Mouse (Mus musculus) liver, embryonic 13.5 days (tissue): ENCODE results near the gene Rab11fip4. TPM values are rescaled to one million over a fixed set of nuclear protein-coding genes. Genes with fewer than 3 reads are reported as not detected.
A peak's percentile ranks its signal among the peaks of the same experiment; 100 is the strongest.

Experiments used
- ATAC-seq: fragments of 200-750 bp; cut with Nextera tagmentation; 2 replicates; pipeline ENCODE4 v1.8.0; 2017; ENCODE audit warnings: low read depth, mild to moderate bottlenecking, moderate number of reproducible peaks, moderate library complexity
- DNase-seq: peaks from one replicate; pipeline ENCODE4 v3.0.0; 2022
- H3K27ac ChIP-seq: fragments of 300-500 bp; sonication (generic); 2 replicates; pipeline ENCODE4 v1.5.1; 2015; ENCODE audit warnings: moderate library complexity, mild to moderate bottlenecking, inconsistent platforms
- H3K27me3 ChIP-seq: fragments of 300-500 bp; sonication (generic); 2 replicates; pipeline ENCODE4 v1.6.1; 2015; ENCODE audit warnings: mild to moderate bottlenecking, inconsistent platforms
- H3K36me3 ChIP-seq: fragments of 300-500 bp; sonication (generic); 2 replicates; pipeline ENCODE4 v1.6.1; 2015; ENCODE audit warnings: mild to moderate bottlenecking, inconsistent platforms
- H3K4me1 ChIP-seq: fragments of 300-500 bp; sonication (generic); replicated peaks from 2 replicates; pipeline ENCODE4 v1.6.1; 2015; ENCODE audit warnings: inconsistent platforms
- H3K4me2 ChIP-seq: fragments of 300-500 bp; sonication (generic); 2 replicates; pipeline ENCODE4 v1.6.1; 2015; ENCODE audit warnings: inconsistent platforms, mild to moderate bottlenecking, moderate library complexity
- H3K4me3 ChIP-seq: fragments of 300-500 bp; sonication (generic); replicated peaks from 2 replicates; pipeline ENCODE4 v1.5.1; 2015; ENCODE audit warnings: mild to moderate bottlenecking, inconsistent platforms
- H3K9ac ChIP-seq: fragments of 300-500 bp; sonication (generic); 2 replicates; pipeline ENCODE4 v1.6.1; 2015; ENCODE audit warnings: mild to moderate bottlenecking, inconsistent platforms
- H3K9me3 ChIP-seq: fragments of 300-500 bp; sonication (generic); replicated peaks from 2 replicates; pipeline ENCODE4 v1.6.1; 2016; ENCODE audit warnings: inconsistent platforms
- WGBS: fragments of 180-500 bp; shearing (Covaris S2); methylation state at CpG from one replicate; pipeline ENCODE4 v1.1.7; 2015; ENCODE audit not compliant: insufficient replicate concordance; 5-methylcytosine and 5-hydroxymethylcytosine counted together
- polyA plus RNA-seq: library from polyadenylated mRNA; unstranded; fragments of >200 nt; fragmentation: Nextera tagmentation; extraction: Ambion mirVana; gene quantifications from 2 replicates; pipeline ENCODE4 v1.2.1, GENCODE M21; 2015

Gene Rab11fip4
- polyA plus RNA-seq, 1 experiment from 2014 or later, result 0.47 TPM

GRCm38 (mm10) chr11:79703452-79703851 is 112.4 kb downstream of the Rab11fip4 start:
- Histone ChIP-seq H3K9ac (peak overlapping the region; percentile 88), H3K36me3 (no peaks in the 10 kb centered on the region), H3K4me2 (peak overlapping the region; percentile 76), H3K9me3 (no peaks in the 10 kb centered on the region), H3K4me3 (peak overlapping the region; percentile 85), H3K27ac (peak overlapping the region; percentile 93), H3K27me3 (peaks cover 4% of the 10 kb centered on the region), H3K4me1 (peaks cover 43% of the 10 kb centered on the region)
- WGBS, result 0% methylated on average over 5 of the region's 5 CpGs
- DNase-seq (peak; percentile 63), ATAC-seq (peak; percentile 54)

GRCm38 (mm10) chr11:79703885-79704291 is 112.9 kb downstream of the Rab11fip4 start:
- WGBS, result under 1% methylated on average over 25 of the region's 27 CpGs
- DNase-seq, result no peak
- H3K36me3 ChIP-seq, result no peaks in the 10 kb centered on the region
- peak overlapping the region; percentile 76 for H3K4me2 ChIP-seq
- peak overlapping the region; percentile 93 for H3K27ac ChIP-seq
- peaks cover 43% of the 10 kb centered on the region for H3K4me1 ChIP-seq
- H3K9ac ChIP-seq, result peak overlapping the region; percentile 88
- peak; percentile 52 for ATAC-seq
- H3K9me3 ChIP-seq, result no peaks in the 10 kb centered on the region
- H3K27me3 ChIP-seq, result peaks cover 8% of the 10 kb centered on the region
- H3K4me3 ChIP-seq, result peak overlapping the region; percentile 85

- Histone ChIP-seq H3K36me3 (no peaks in the 10 kb centered on the region), H3K4me1 (peaks cover 37% of the 10 kb centered on the region), H3K4me3 (peak overlapping the region; percentile 85), H3K27ac (peak overlapping the region; percentile 93), H3K9me3 (no peaks in the 10 kb centered on the region), H3K4me2 (peak overlapping the region; percentile 83), H3K27me3 (peaks cover 15% of the 10 kb centered on the region), H3K9ac (peak overlapping the region; percentile 88)
- DNase-seq (peak; percentile 89), ATAC-seq (peak; percentile 94)
- WGBS, result under 1% methylated on average over 61 of the region's 61 CpGs
Observed at GRCm38 (mm10) chr11:79704318-79705150, 113.5 kb downstream of the Rab11fip4 start.

GRCm38 (mm10) chr11:79707084-79707483 is 116.1 kb downstream of the Rab11fip4 start:
- H3K9ac ChIP-seq, result no peak overlapping the region
- DNase-seq (no peak), ATAC-seq (no peak)
- H3K4me3 ChIP-seq, result no peak overlapping the region
- whole genome bisulfite sequencing, result 53% methylated on average over 3 of the region's 3 CpGs
- no peak overlapping the region for H3K4me2 ChIP-seq
- H3K36me3 ChIP-seq, result no peaks in the 10 kb centered on the region
- H3K27ac ChIP-seq, result no peak overlapping the region
- peaks cover 40% of the 10 kb centered on the region for H3K27me3 ChIP-seq
- H3K9me3 ChIP-seq, result no peaks in the 10 kb centered on the region
- H3K4me1 ChIP-seq, result peaks cover 47% of the 10 kb centered on the region

GRCm38 (mm10) chr11:79710868-79711765 is 120.1 kb downstream of the Rab11fip4 start:
- H3K4me2 ChIP-seq, result peak overlapping the region; percentile 86
- no peaks in the 10 kb centered on the region for H3K9me3 ChIP-seq
- H3K36me3 ChIP-seq, result no peaks in the 10 kb centered on the region
- peak; percentile 74 for ATAC-seq
- WGBS, result under 1% methylated on average over 106 of the region's 106 CpGs
- peak overlapping the region; percentile 62 for H3K4me3 ChIP-seq
- H3K27me3 ChIP-seq, result peaks cover 74% of the 10 kb centered on the region
- peak; percentile 48 for DNase-seq
- peaks cover 29% of the 10 kb centered on the region for H3K4me1 ChIP-seq
- no peak overlapping the region for H3K27ac ChIP-seq
- H3K9ac ChIP-seq, result peak overlapping the region; percentile 54

- H3K27ac ChIP-seq, result no peak overlapping the region
- no peaks in the 10 kb centered on the region for H3K9me3 ChIP-seq
- H3K4me2 ChIP-seq, result peak overlapping the region; percentile 86
- 2% methylated on average over 46 of the region's 46 CpGs for WGBS
- DNase-seq, result no peak
- H3K36me3 ChIP-seq, result no peaks in the 10 kb centered on the region
- no peak for ATAC-seq
- peak overlapping the region; percentile 54 for H3K9ac ChIP-seq
- peak overlapping the region; percentile 62 for H3K4me3 ChIP-seq
- peaks cover 79% of the 10 kb centered on the region for H3K27me3 ChIP-seq
- H3K4me1 ChIP-seq, result peaks cover 33% of the 10 kb centered on the region
Observed at GRCm38 (mm10) chr11:79711766-79712369, 120.9 kb downstream of the Rab11fip4 start.

GRCm38 (mm10) chr11:79713184-79713583 is 122.2 kb downstream of the Rab11fip4 start:
- Histone ChIP-seq H3K9ac (no peak overlapping the region), H3K9me3 (no peaks in the 10 kb centered on the region), H3K27ac (no peak overlapping the region), H3K4me1 (peaks cover 40% of the 10 kb centered on the region), H3K4me3 (no peak overlapping the region), H3K4me2 (no peak overlapping the region), H3K27me3 (peaks cover 81% of the 10 kb centered on the region), H3K36me3 (no peaks in the 10 kb centered on the region)
- ATAC-seq (no peak), DNase-seq (no peak)
- 74% methylated on average over 6 of the region's 6 CpGs for WGBS

GRCm38 (mm10) chr11:79713678-79714077 is 122.7 kb downstream of the Rab11fip4 start:
- Histone ChIP-seq H3K27me3 (peaks cover 76% of the 10 kb centered on the region), H3K27ac (no peak overlapping the region), H3K36me3 (no peaks in the 10 kb centered on the region), H3K9me3 (no peaks in the 10 kb centered on the region), H3K4me3 (no peak overlapping the region), H3K9ac (no peak overlapping the region), H3K4me1 (peaks cover 40% of the 10 kb centered on the region), H3K4me2 (no peak overlapping the region)
- DNase-seq (no peak), ATAC-seq (no peak)
- 38% methylated on average over 4 of the region's 4 CpGs for WGBS

- no peak overlapping the region for H3K27ac ChIP-seq
- H3K36me3 ChIP-seq, result no peaks in the 10 kb centered on the region
- ATAC-seq, result no peak
- H3K9ac ChIP-seq, result no peak overlapping the region
- H3K4me1 ChIP-seq, result peaks cover 40% of the 10 kb centered on the region
- DNase-seq, result no peak
- no peaks in the 10 kb centered on the region for H3K9me3 ChIP-seq
- H3K4me3 ChIP-seq, result no peak overlapping the region
- H3K27me3 ChIP-seq, result peaks cover 71% of the 10 kb centered on the region
- WGBS, result 57% methylated on average over 13 of the region's 13 CpGs
- 0 out of 2 replicates have a peak overlapping the region, but pooled peaks have one; percentile 8 for H3K4me2 ChIP-seq
Observed at GRCm38 (mm10) chr11:79714082-79714742, 123.2 kb downstream of the Rab11fip4 start.

- WGBS, result 61% methylated on average over 6 of the region's 6 CpGs
- H3K9me3 ChIP-seq, result no peaks in the 10 kb centered on the region
- H3K9ac ChIP-seq, result no peak overlapping the region
- H3K4me2 ChIP-seq, result no peak overlapping the region
- H3K36me3 ChIP-seq, result no peaks in the 10 kb centered on the region
- H3K4me3 ChIP-seq, result no peak overlapping the region
- ATAC-seq, result no peak
- H3K27ac ChIP-seq, result no peak overlapping the region
- no peak for DNase-seq
- H3K4me1 ChIP-seq, result peaks cover 40% of the 10 kb centered on the region
- peaks cover 66% of the 10 kb centered on the region for H3K27me3 ChIP-seq
Observed at GRCm38 (mm10) chr11:79714743-79715110, 123.7 kb downstream of the Rab11fip4 start.
